In genomic region chr11:94500362-94500761, GRCm38 (mm10) we compare ENCODE assay signal across 11 mouse cellular contexts. TPM values are rescaled to one million over a fixed set of nuclear protein-coding genes. Genes with fewer than 3 reads are reported as not detected.
DNase-seq lines count a peak whose midpoint lies in the region; ATAC-seq and TF ChIP-seq lines count a peak whose summit lies in the region.
"Had no signal": no experiment of that assay in that cellular context is flagged by ENCODE, and none has a peak within 500 bp of the region (broad histone marks: within the 10 kb centered on the region; RNA-seq: fewer than 3 reads in every experiment).

No protein-coding gene starts in this region.

- no peak for DNase-seq in heart, postnatal 10 days
- no peak for DNase-seq in midbrain, embryonic 10.5 days (ENCODE audit: low spot score)
- DNase-seq in midbrain, postnatal 0 days (ENCODE audit: low spot score), result no peak
- DNase-seq: forebrain, postnatal 0 days; thymus, adult 18-20 months had no signal

- peak overlapping the region; percentile 61 for H3K4me3 ChIP-seq in heart, embryonic 15.5 days
- H3K4me3 ChIP-seq in midbrain, embryonic 10.5 days, result peak overlapping the region; percentile 57
- no peak overlapping the region for H3K4me3 ChIP-seq in midbrain, postnatal 0 days (ENCODE audit: low read depth, low read length)
- H3K4me3 ChIP-seq in intestine, embryonic 15.5 days (replicated peaks), result no peak overlapping the region
- H3K4me3 ChIP-seq in stomach, embryonic 16.5 days (replicated peaks; ENCODE audit: low read length), result peak overlapping the region; percentile 47

- peak overlapping the region; percentile 70 for H3K9ac ChIP-seq in heart, embryonic 15.5 days
- no peak overlapping the region for H3K9ac ChIP-seq in midbrain, postnatal 0 days (replicated peaks; ENCODE audit: low read length, poor library complexity, severe bottlenecking)
- H3K9ac ChIP-seq in intestine, embryonic 15.5 days, result peak overlapping the region; percentile 30; the same call in 1 of the 2 replicates
- peak overlapping the region; percentile 76 for H3K9ac ChIP-seq in stomach, embryonic 16.5 days (ENCODE audit: low read length)

- H3K9me3 ChIP-seq in heart, embryonic 15.5 days (replicated peaks), result no peaks in the 10 kb centered on the region
- H3K9me3 ChIP-seq in midbrain, embryonic 10.5 days (replicated peaks), result no peaks in the 10 kb centered on the region
- H3K9me3 ChIP-seq in midbrain, postnatal 0 days (ENCODE audit: low read length), result no peaks in the 10 kb centered on the region
- H3K9me3 ChIP-seq in intestine, embryonic 15.5 days, result no peaks in the 10 kb centered on the region
- no peaks in the 10 kb centered on the region for H3K9me3 ChIP-seq in stomach, embryonic 16.5 days (replicated peaks; ENCODE audit: control insufficient read depth, low read length)

- peak overlapping the region; percentile 73 for H3K4me2 ChIP-seq in heart, embryonic 15.5 days
- no peak overlapping the region for H3K4me2 ChIP-seq in midbrain, postnatal 0 days (ENCODE audit: low read depth, low read length, poor library complexity, severe bottlenecking)
- peak overlapping the region; percentile 82 for H3K4me2 ChIP-seq in intestine, embryonic 15.5 days (replicated peaks)
- H3K4me2 ChIP-seq in stomach, embryonic 16.5 days (ENCODE audit: low read depth, low read length), result peak overlapping the region; percentile 52

- no peak for TF ChIP-seq CTCF in midbrain, postnatal 0 days (IDR thresholded peaks at IDR 0.05)

- 25% methylated on average over 8 of the region's 8 CpGs for WGBS in heart, embryonic 15.5 days
- WGBS in midbrain, embryonic 10.5 days, result 27% methylated on average over 8 of the region's 8 CpGs
- WGBS in midbrain, postnatal 0 days, result 32% methylated on average over 8 of the region's 8 CpGs
- 19% methylated on average over 8 of the region's 8 CpGs for WGBS in intestine, embryonic 15.5 days
- 22% methylated on average over 8 of the region's 8 CpGs for WGBS in stomach, embryonic 16.5 days

- peak overlapping the region; percentile 94 for H3K27ac ChIP-seq in heart, embryonic 15.5 days
- H3K27ac ChIP-seq in midbrain, embryonic 10.5 days (replicated peaks), result no peak overlapping the region
- no peak overlapping the region for H3K27ac ChIP-seq in midbrain, postnatal 0 days (ENCODE audit: low read depth, low read length)
- H3K27ac ChIP-seq in intestine, embryonic 15.5 days, result no peak overlapping the region
- peak overlapping the region; percentile 98 for H3K27ac ChIP-seq in stomach, embryonic 16.5 days (ENCODE audit: low read length)

- peaks cover 47% of the 10 kb centered on the region for H3K4me1 ChIP-seq in heart, embryonic 15.5 days (replicated peaks)
- H3K4me1 ChIP-seq in midbrain, embryonic 10.5 days, result peaks cover 27% of the 10 kb centered on the region
- H3K4me1 ChIP-seq in midbrain, postnatal 0 days (ENCODE audit: insufficient read depth, low read length), result peaks cover 14% of the 10 kb centered on the region
- peaks cover 27% of the 10 kb centered on the region for H3K4me1 ChIP-seq in intestine, embryonic 15.5 days (replicated peaks)
- peaks cover 24% of the 10 kb centered on the region for H3K4me1 ChIP-seq in stomach, embryonic 16.5 days (ENCODE audit: control insufficient read depth, insufficient read depth, low read length)

- 0 out of 2 replicates have a peak, but pooled peaks cover 2% of the 10 kb centered on the region for H3K27me3 ChIP-seq in heart, embryonic 15.5 days
- peaks cover 62% of the 10 kb centered on the region for H3K27me3 ChIP-seq in midbrain, embryonic 10.5 days (ENCODE audit: low read depth, poor library complexity, severe bottlenecking)
- peaks cover 4% of the 10 kb centered on the region; the same call in 1 of the 2 replicates for H3K27me3 ChIP-seq in midbrain, postnatal 0 days (ENCODE audit: insufficient read depth, low read length)
- H3K27me3 ChIP-seq in intestine, embryonic 15.5 days (replicated peaks), result no peaks in the 10 kb centered on the region
- no peaks in the 10 kb centered on the region for H3K27me3 ChIP-seq in stomach, embryonic 16.5 days (ENCODE audit: control insufficient read depth, insufficient read depth, low read length)

- ATAC-seq in heart, embryonic 15.5 days (replicated peaks; ENCODE audit: insufficient number of reproducible peaks, insufficient read depth, low FRiP score, low read depth), result no peak
- no peak for ATAC-seq in midbrain, postnatal 0 days (ENCODE audit: low FRiP score)
- peak; percentile 3; the same call in 1 of the 2 replicates for ATAC-seq in intestine, embryonic 15.5 days
- ATAC-seq in stomach, embryonic 16.5 days (ENCODE audit: insufficient read depth, low FRiP score), result no peak
- ATAC-seq in erythroid progenitor cell, adult 5-6 weeks (replicated peaks; ENCODE audit: low FRiP score, poor library complexity, severe bottlenecking), result no peak
- no peak for ATAC-seq in granulocyte monocyte progenitor cell, adult 5-6 weeks (replicated peaks; ENCODE audit: poor library complexity, severe bottlenecking)

- H3K36me3 ChIP-seq in heart, embryonic 15.5 days, result peaks cover 6% of the 10 kb centered on the region; the same call in 1 of the 2 replicates
- no peaks in the 10 kb centered on the region for H3K36me3 ChIP-seq in midbrain, embryonic 10.5 days
- no peaks in the 10 kb centered on the region for H3K36me3 ChIP-seq in midbrain, postnatal 0 days (ENCODE audit: insufficient read depth, low read length)
- no peaks in the 10 kb centered on the region for H3K36me3 ChIP-seq in intestine, embryonic 15.5 days
- no peaks in the 10 kb centered on the region for H3K36me3 ChIP-seq in stomach, embryonic 16.5 days (ENCODE audit: control insufficient read depth, insufficient read depth, low read length)

- intact Hi-C loops in heart, postnatal 10 days (cut with DNase I), result no loop called here

RNA-seq across cellular contexts. Expression of gene Epn3, which starts 0.6 kb away (rescaled TPM):
- 13.1 and 16.9 TPM in 2 replicates for polyA plus RNA-seq in heart, embryonic 15.5 days (2015; fragmentation: Nextera tagmentation; extraction: Ambion mirVana)
- total RNA-seq in heart, postnatal 10 days (2021), result 10 to 100 TPM; 26.5 to 26.7 TPM
- polyA plus RNA-seq in midbrain, embryonic 10.5 days (2016; fragmentation: Nextera tagmentation; extraction: Ambion mirVana), result 0.57 and 0.80 TPM in 2 replicates
- total RNA-seq in midbrain, postnatal 0 days (2014; rRNA removed), result 1.1 and 5.0 TPM in 2 replicates
- 0.92 and 1.4 TPM in 2 replicates for polyA plus RNA-seq in midbrain, postnatal 0 days (2015; fragmentation: Nextera tagmentation; extraction: Ambion mirVana)
- 2.1 and 3.3 TPM in 2 replicates for polyA plus RNA-seq in intestine, embryonic 15.5 days (2015; fragmentation: Nextera tagmentation; extraction: Ambion mirVana)
- polyA plus RNA-seq in stomach, embryonic 16.5 days (2015; fragmentation: Nextera tagmentation; extraction: Ambion mirVana), result 17.0 and 21.1 TPM in 2 replicates
- not detected in 2 replicates for total RNA-seq in erythroid progenitor cell, adult 5-6 weeks (2015; ENCODE audit: low replicate concordance)
- not detected in 2 replicates for total RNA-seq in erythroid progenitor cell, adult 5-6 weeks (2017; ENCODE audit: low replicate concordance)
- not detected in 2 replicates for total RNA-seq in granulocyte monocyte progenitor cell, adult 5-6 weeks (2014; fragmentation: Nextera tagmentation)
- total RNA-seq in granulocyte monocyte progenitor cell, adult 5-6 weeks (2017), result not detected in 2 replicates

RNA-seq across cellular contexts. Expression of gene Spata20, which starts 14.4 kb away (rescaled TPM):
- 0.13 and 0.28 TPM in 2 replicates for polyA plus RNA-seq in heart, embryonic 15.5 days (2015; fragmentation: Nextera tagmentation; extraction: Ambion mirVana)
- 1 to 10 TPM in 1 of 2 experiments, under 1 TPM in 1; 0.31 to 1.2 TPM for total RNA-seq in heart, postnatal 10 days (2021)
- polyA plus RNA-seq in midbrain, embryonic 10.5 days (2016; fragmentation: Nextera tagmentation; extraction: Ambion mirVana), result 0.12 TPM in 1 of 2 replicates, not detected in the other
- total RNA-seq in midbrain, postnatal 0 days (2014; rRNA removed), result 0.93 and 6.5 TPM in 2 replicates
- 1.2 and 1.3 TPM in 2 replicates for polyA plus RNA-seq in midbrain, postnatal 0 days (2015; fragmentation: Nextera tagmentation; extraction: Ambion mirVana)
- polyA plus RNA-seq in intestine, embryonic 15.5 days (2015; fragmentation: Nextera tagmentation; extraction: Ambion mirVana), result 0.06 TPM in 1 of 2 replicates, not detected in the other
- polyA plus RNA-seq in stomach, embryonic 16.5 days (2015; fragmentation: Nextera tagmentation; extraction: Ambion mirVana), result 0.22 and 0.29 TPM in 2 replicates
- total RNA-seq in erythroid progenitor cell, adult 5-6 weeks (2015; ENCODE audit: low replicate concordance), result not detected in 2 replicates
- total RNA-seq in erythroid progenitor cell, adult 5-6 weeks (2017; ENCODE audit: low replicate concordance), result not detected in 2 replicates
- not detected in 2 replicates for total RNA-seq in granulocyte monocyte progenitor cell, adult 5-6 weeks (2014; fragmentation: Nextera tagmentation)
- total RNA-seq in granulocyte monocyte progenitor cell, adult 5-6 weeks (2017), result not detected in 2 replicates
- polyA plus RNA-seq: neural tube, embryonic 11.5 days had no signal

RNA-seq across cellular contexts. Expression of gene Mycbpap, which starts 21.2 kb away (rescaled TPM):
- 5.8 and 6.1 TPM in 2 replicates for polyA plus RNA-seq in heart, embryonic 15.5 days (2015; fragmentation: Nextera tagmentation; extraction: Ambion mirVana)
- total RNA-seq in heart, postnatal 10 days (2021), result 1 to 10 TPM; 3.9 to 4.9 TPM
- 2.7 and 2.9 TPM in 2 replicates for polyA plus RNA-seq in midbrain, embryonic 10.5 days (2016; fragmentation: Nextera tagmentation; extraction: Ambion mirVana)
- total RNA-seq in midbrain, postnatal 0 days (2014; rRNA removed), result 3.2 and 4.4 TPM in 2 replicates
- polyA plus RNA-seq in midbrain, postnatal 0 days (2015; fragmentation: Nextera tagmentation; extraction: Ambion mirVana), result 1.2 and 2.0 TPM in 2 replicates
- 2.0 and 2.2 TPM in 2 replicates for polyA plus RNA-seq in intestine, embryonic 15.5 days (2015; fragmentation: Nextera tagmentation; extraction: Ambion mirVana)
- 2.8 and 4.3 TPM in 2 replicates for polyA plus RNA-seq in stomach, embryonic 16.5 days (2015; fragmentation: Nextera tagmentation; extraction: Ambion mirVana)
- total RNA-seq in erythroid progenitor cell, adult 5-6 weeks (2015; ENCODE audit: low replicate concordance), result not detected in 2 replicates
- total RNA-seq in erythroid progenitor cell, adult 5-6 weeks (2017; ENCODE audit: low replicate concordance), result not detected in 2 replicates
- 1.1 and 5.4 TPM in 2 replicates for total RNA-seq in granulocyte monocyte progenitor cell, adult 5-6 weeks (2014; fragmentation: Nextera tagmentation)
- 0.13 TPM in 1 of 2 replicates, not detected in the other for total RNA-seq in granulocyte monocyte progenitor cell, adult 5-6 weeks (2017)

RNA-seq across cellular contexts. Expression of gene Cacna1g, which starts 26.4 kb away (rescaled TPM):
- polyA plus RNA-seq in heart, embryonic 15.5 days (2015; fragmentation: Nextera tagmentation; extraction: Ambion mirVana), result 6.4 TPM in 2 replicates
- 10 to 100 TPM; 33.4 to 41.3 TPM for total RNA-seq in heart, postnatal 10 days (2021)
- polyA plus RNA-seq in midbrain, embryonic 10.5 days (2016; fragmentation: Nextera tagmentation; extraction: Ambion mirVana), result 8.1 and 9.1 TPM in 2 replicates
- total RNA-seq in midbrain, postnatal 0 days (2014; rRNA removed), result 94.6 and 131 TPM in 2 replicates
- polyA plus RNA-seq in midbrain, postnatal 0 days (2015; fragmentation: Nextera tagmentation; extraction: Ambion mirVana), result 13.0 and 13.2 TPM in 2 replicates
- polyA plus RNA-seq in intestine, embryonic 15.5 days (2015; fragmentation: Nextera tagmentation; extraction: Ambion mirVana), result 5.2 and 7.9 TPM in 2 replicates
- 7.9 and 8.5 TPM in 2 replicates for polyA plus RNA-seq in stomach, embryonic 16.5 days (2015; fragmentation: Nextera tagmentation; extraction: Ambion mirVana)
- total RNA-seq in erythroid progenitor cell, adult 5-6 weeks (2015; ENCODE audit: low replicate concordance), result 208 and 236 TPM in 2 replicates
- 142 TPM in 2 replicates for total RNA-seq in erythroid progenitor cell, adult 5-6 weeks (2017; ENCODE audit: low replicate concordance)
- total RNA-seq in granulocyte monocyte progenitor cell, adult 5-6 weeks (2014; fragmentation: Nextera tagmentation), result not detected in 2 replicates
- not detected in 2 replicates for total RNA-seq in granulocyte monocyte progenitor cell, adult 5-6 weeks (2017)

RNA-seq across cellular contexts. Expression of gene Rsad1, which starts 48.7 kb away (rescaled TPM):
- polyA plus RNA-seq in heart, embryonic 15.5 days (2015; fragmentation: Nextera tagmentation; extraction: Ambion mirVana), result 5.7 and 6.2 TPM in 2 replicates
- 10 to 100 TPM in 1 of 2 experiments, 1 to 10 TPM in 1; 9.8 to 10.2 TPM for total RNA-seq in heart, postnatal 10 days (2021)
- 4.6 and 5.1 TPM in 2 replicates for polyA plus RNA-seq in midbrain, embryonic 10.5 days (2016; fragmentation: Nextera tagmentation; extraction: Ambion mirVana)
- 12.6 and 19.5 TPM in 2 replicates for total RNA-seq in midbrain, postnatal 0 days (2014; rRNA removed)
- polyA plus RNA-seq in midbrain, postnatal 0 days (2015; fragmentation: Nextera tagmentation; extraction: Ambion mirVana), result 11.5 and 13.5 TPM in 2 replicates
- 2.8 and 3.4 TPM in 2 replicates for polyA plus RNA-seq in intestine, embryonic 15.5 days (2015; fragmentation: Nextera tagmentation; extraction: Ambion mirVana)
- 3.1 and 3.3 TPM in 2 replicates for polyA plus RNA-seq in stomach, embryonic 16.5 days (2015; fragmentation: Nextera tagmentation; extraction: Ambion mirVana)
- total RNA-seq in erythroid progenitor cell, adult 5-6 weeks (2015; ENCODE audit: low replicate concordance), result 0.84 TPM in 1 of 2 replicates, not detected in the other
- total RNA-seq in erythroid progenitor cell, adult 5-6 weeks (2017; ENCODE audit: low replicate concordance), result 0.23 and 0.26 TPM in 2 replicates
- 6.2 and 8.7 TPM in 2 replicates for total RNA-seq in granulocyte monocyte progenitor cell, adult 5-6 weeks (2014; fragmentation: Nextera tagmentation)
- 4.4 and 5.7 TPM in 2 replicates for total RNA-seq in granulocyte monocyte progenitor cell, adult 5-6 weeks (2017)

Comparison
In these comparisons a context has a peak if more than half of its experiments do, and no peak if none do; other contexts are left out.
1. H3K4me3 ChIP-seq: peak in heart, embryonic 15.5 days (single experiment), midbrain, embryonic 10.5 days (single experiment) and stomach, embryonic 16.5 days (single experiment); none in midbrain, postnatal 0 days (single experiment) and intestine, embryonic 15.5 days (single experiment).
2. H3K27ac ChIP-seq: peak in heart, embryonic 15.5 days (single experiment) and stomach, embryonic 16.5 days (single experiment); none in midbrain, embryonic 10.5 days (single experiment), midbrain, postnatal 0 days (single experiment) and intestine, embryonic 15.5 days (single experiment).